Mouse (Mus musculus) olfactory bulb, adult 2 months (tissue): ENCODE results near the gene Tfcp2l1. TPM values are rescaled to one million over a fixed set of nuclear protein-coding genes. Genes with fewer than 3 reads are reported as not detected.

Experiments
- H3K27ac ChIP-seq: fragments of 200-500 bp; 2 replicates; pipeline ENCODE4 v1.5.1; 2012; ENCODE audit warnings: low read depth, low read length; ENCODE audit not compliant: insufficient read depth
- H3K4me1 ChIP-seq: fragments of 200-500 bp; 2 replicates; pipeline ENCODE4 v1.6.1; 2012; ENCODE audit warnings: low read length; ENCODE audit not compliant: control insufficient read depth, insufficient read depth
- H3K4me3 ChIP-seq: fragments of 200-500 bp; 2 replicates; pipeline ENCODE4 v1.5.1; 2012; ENCODE audit warnings: mild to moderate bottlenecking, low read depth, low read length, moderate library complexity; ENCODE audit not compliant: insufficient read depth
- CTCF ChIP-seq: fragments of 200-500 bp; IDR thresholded peaks from 2 replicates; pipeline ENCODE4 v1.5.1; 2012; ENCODE audit warnings: low read depth, mild to moderate bottlenecking, low read length, moderate library complexity; ENCODE audit not compliant: insufficient read depth
- POLR2A ChIP-seq: fragments of 200-500 bp; IDR thresholded peaks from 2 replicates; pipeline ENCODE4 v1.6.1; 2012; ENCODE audit warnings: mild to moderate bottlenecking, low read depth, low read length, moderate library complexity; ENCODE audit not compliant: insufficient read depth
- WGBS: fragments of 180-500 bp; shearing (Covaris S2); methylation state at CpG from one replicate; pipeline ENCODE4 v1.1.7; 2018; 5-methylcytosine and 5-hydroxymethylcytosine counted together
- polyA plus RNA-seq: library from polyadenylated mRNA; stranded (reverse); fragments of >200 nt; gene quantifications from 2 replicates; pipeline ENCODE4 v1.2.4, GENCODE M21; 2012; ENCODE audit warnings: low replicate concordance; ENCODE audit not compliant: missing spikeins, insufficient read depth, insufficient read length

Tfcp2l1 gene
- polyA plus RNA-seq, 1 experiment: not detected

GRCm38 (mm10) chr1:118649933-118650770 is 22.4 kb downstream of the Tfcp2l1 start:
- TF ChIP-seq POLR2A: no peak
- TF ChIP-seq CTCF: no peak
- WGBS: 61% methylated on average over 9 of the region's 9 CpGs

DNA sequence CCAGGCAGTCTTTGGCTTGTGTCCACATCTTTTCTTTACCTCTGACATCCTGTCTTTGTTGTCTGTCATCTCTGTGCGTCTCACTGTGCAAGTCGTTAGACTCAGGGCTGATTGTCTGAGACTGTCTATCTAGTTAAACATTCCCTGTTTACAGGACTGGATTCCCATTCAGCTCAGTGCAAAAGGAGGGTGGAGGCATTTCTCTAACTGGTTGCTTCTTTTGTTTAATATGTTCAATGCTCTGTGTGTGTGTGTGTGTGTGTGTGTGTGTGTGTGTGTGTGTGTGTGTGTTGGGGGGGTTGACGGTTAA is 23.0 kb downstream of the Tfcp2l1 start:
- TF ChIP-seq POLR2A (no peak), CTCF (no peak)
- Histone ChIP-seq H3K4me1 (peaks cover 2% of the 10 kb centered on the region; the same call in 1 of the 2 replicates), H3K4me3 (no peak overlapping the region), H3K27ac (no peak overlapping the region)
- 32% methylated on average over 3 of the region's 3 CpGs for WGBS

More at GRCm38 (mm10) chr1:118649933-118650770, 22.4 kb downstream of the Tfcp2l1 start:
- H3K27ac ChIP-seq: no peak overlapping the region
- peaks cover 2% of the 10 kb centered on the region; the same call in 1 of the 2 replicates for H3K4me1 ChIP-seq
- no peak overlapping the region for H3K4me3 ChIP-seq

- H3K4me1 ChIP-seq: no peaks in the 10 kb centered on the region
- H3K27ac ChIP-seq: no peak overlapping the region
- WGBS: 66% methylated on average over 6 of the region's 6 CpGs
- H3K4me3 ChIP-seq: no peak overlapping the region
- TF ChIP-seq POLR2A: no peak
- no peak for TF ChIP-seq CTCF
Observed at GRCm38 (mm10) chr1:118658716-118659115, 31.0 kb downstream of the Tfcp2l1 start.

GRCm38 (mm10) chr1:118660880-118661465 is 33.2 kb downstream of the Tfcp2l1 start:
- no peaks in the 10 kb centered on the region for H3K4me1 ChIP-seq
- H3K27ac ChIP-seq: no peak overlapping the region
- TF ChIP-seq POLR2A: no peak
- no peak for TF ChIP-seq CTCF
- 94% methylated on average over 3 of the region's 3 CpGs for WGBS
- H3K4me3 ChIP-seq: no peak overlapping the region

GRCm38 (mm10) chr1:118663062-118663461 is 35.3 kb downstream of the Tfcp2l1 start:
- no peak overlapping the region for H3K4me3 ChIP-seq
- TF ChIP-seq CTCF (no peak), POLR2A (no peak)
- WGBS: 73% methylated on average over 1 of the region's 1 CpGs
- H3K27ac ChIP-seq: no peak overlapping the region
- H3K4me1 ChIP-seq: no peaks in the 10 kb centered on the region

DNA sequence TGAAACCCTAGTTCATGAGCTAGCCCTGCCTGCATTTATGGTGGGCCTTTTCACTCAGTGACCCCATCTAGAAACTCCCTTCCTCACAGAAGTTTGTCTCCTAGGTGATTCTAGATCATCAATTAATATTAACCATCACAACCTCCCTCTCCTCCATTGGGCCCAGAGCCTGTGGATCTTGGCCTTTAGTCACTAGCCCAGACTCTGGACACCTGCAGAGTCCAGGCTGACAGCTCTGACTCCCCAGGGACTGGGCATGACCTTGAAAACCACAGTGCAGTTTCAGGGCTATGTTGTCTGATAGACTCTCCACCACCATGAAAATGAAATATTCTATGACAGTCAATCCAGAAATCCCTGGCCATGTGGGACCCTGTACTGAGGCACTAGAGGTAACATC is 39.8 kb downstream of the Tfcp2l1 start:
- TF ChIP-seq CTCF (no peak), POLR2A (no peak)
- no peaks in the 10 kb centered on the region; the same call in 1 of the 2 replicates for H3K4me1 ChIP-seq
- no peak overlapping the region for H3K27ac ChIP-seq
- H3K4me3 ChIP-seq: no peak overlapping the region

DNA sequence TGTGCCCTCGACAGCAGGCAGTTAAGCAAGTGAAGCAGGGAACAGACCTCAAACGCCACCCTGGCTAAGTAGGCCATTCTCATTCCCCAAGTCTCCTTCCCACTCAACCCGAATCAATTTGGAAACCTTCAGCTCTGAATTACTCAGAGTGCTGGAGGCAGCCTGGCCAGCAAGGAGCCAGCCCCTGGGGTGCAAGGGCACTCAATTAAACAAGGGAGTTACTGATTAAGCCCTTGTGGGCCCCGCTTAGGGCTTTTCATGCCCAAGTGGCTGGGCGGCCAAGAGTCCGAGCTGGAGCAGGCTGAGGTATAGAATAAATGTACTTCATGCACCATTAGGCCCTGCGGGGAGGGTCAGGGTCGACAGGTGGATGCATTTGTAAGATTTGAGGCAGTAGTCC is 44.5 kb downstream of the Tfcp2l1 start:
- H3K27ac ChIP-seq: no peak overlapping the region
- H3K4me1 ChIP-seq: no peaks in the 10 kb centered on the region; the same call in 1 of the 2 replicates
- no peak overlapping the region for H3K4me3 ChIP-seq
- TF ChIP-seq CTCF (no peak), POLR2A (no peak)
- WGBS: 41% methylated on average over 8 of the region's 8 CpGs

- Histone ChIP-seq H3K4me1 (no peaks in the 10 kb centered on the region; the same call in 1 of the 2 replicates), H3K4me3 (no peak overlapping the region), H3K27ac (no peak overlapping the region)
- WGBS: 59% methylated on average over 4 of the region's 4 CpGs
- no peak for TF ChIP-seq POLR2A
- TF ChIP-seq CTCF: no peak
Observed at GRCm38 (mm10) chr1:118674176-118674575, 46.4 kb downstream of the Tfcp2l1 start.

DNA sequence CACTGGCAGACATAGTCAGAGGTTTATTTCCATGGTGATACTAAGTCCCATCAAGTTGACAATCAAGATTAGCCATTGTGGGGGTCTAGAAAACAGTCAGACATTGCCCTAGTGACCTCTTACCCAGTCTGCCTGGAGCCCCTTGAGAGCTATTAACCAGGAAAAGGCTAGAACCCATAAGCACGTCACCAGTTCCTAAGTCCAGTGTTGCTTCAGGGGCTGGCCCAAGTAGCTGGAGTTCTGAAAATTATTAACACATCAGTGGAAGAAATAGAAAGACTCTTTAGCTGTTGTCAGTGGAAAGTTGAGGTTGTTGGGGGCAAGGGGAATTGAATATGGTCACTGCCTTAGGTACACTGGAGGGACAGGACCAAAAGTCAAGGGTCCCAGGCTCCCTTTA is 54.2 kb downstream of the Tfcp2l1 start:
- Histone ChIP-seq H3K4me3 (no peak overlapping the region), H3K27ac (no peak overlapping the region), H3K4me1 (no peaks in the 10 kb centered on the region)
- 61% methylated on average over 1 of the region's 1 CpGs for WGBS
- TF ChIP-seq POLR2A (no peak), CTCF (no peak)

DNA sequence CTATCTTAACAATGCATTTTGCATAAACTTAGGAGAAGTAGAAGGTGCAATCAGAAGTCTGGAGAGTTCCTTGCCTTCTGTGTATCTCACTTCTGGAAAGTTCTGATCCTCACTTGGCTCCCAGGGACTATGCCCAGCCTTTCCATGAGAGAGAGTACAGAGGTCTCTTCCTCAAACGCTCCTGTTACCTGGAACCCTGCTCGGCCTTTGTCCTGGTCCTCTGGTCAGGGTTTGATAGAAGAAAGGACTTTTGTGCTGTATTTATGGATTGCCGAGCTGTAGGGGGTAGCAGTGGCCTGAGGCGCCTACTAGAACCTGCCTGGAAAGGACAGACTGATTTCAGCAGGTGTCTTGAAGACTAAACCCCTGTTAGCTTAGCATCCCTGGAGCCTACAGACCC is 55.9 kb downstream of the Tfcp2l1 start:
- H3K4me3 ChIP-seq: no peak overlapping the region
- TF ChIP-seq CTCF: no peak
- no peak for TF ChIP-seq POLR2A
- WGBS: 72% methylated on average over 4 of the region's 4 CpGs
- no peaks in the 10 kb centered on the region for H3K4me1 ChIP-seq
- H3K27ac ChIP-seq: no peak overlapping the region
